Mouse (Mus musculus) E14TG2a.4 (cell line): ENCODE measurements at regions not wholly inside any gene's neighbourhood (a gene's known extent, or its start where the extent isn't known, plus 50 kb on each side); places are given as distances from the start of the nearest gene placed in this dataset.

Source experiments
- H3K27me3 ChIP-seq: 2 replicates; pipeline ENCODE4 v1.6.1; 2014; ENCODE audit warnings: low read length, control low read depth; ENCODE audit not compliant: insufficient read depth
- H3K36me3 ChIP-seq: 2 replicates; pipeline ENCODE4 v1.6.1; 2014; ENCODE audit warnings: low read length, control low read depth; ENCODE audit not compliant: insufficient read depth
- H3K4me1 ChIP-seq: replicated peaks from 2 replicates; pipeline ENCODE4 v1.6.1; 2014; ENCODE audit warnings: low read depth, low read length, control low read depth
- H3K4me3 ChIP-seq: replicated peaks from 2 replicates; pipeline ENCODE4 v1.5.1; 2014; ENCODE audit warnings: mild to moderate bottlenecking, low read length
- H3K9me3 ChIP-seq: 2 replicates; pipeline ENCODE4 v1.6.1; 2014; ENCODE audit warnings: low read length, control low read depth
- CTCF ChIP-seq: conservative IDR thresholded peaks from 2 replicates; pipeline ENCODE4 v1.5.1; 2014; ENCODE audit warnings: low read length
- NANOG ChIP-seq: IDR thresholded peaks from 2 replicates; pipeline ENCODE4 v1.6.1; 2014; ENCODE audit warnings: borderline replicate concordance, low read length, mixed read lengths
- POU5F1 ChIP-seq: IDR thresholded peaks from 2 replicates; pipeline ENCODE4 v1.6.1; 2014; ENCODE audit warnings: low read length, borderline replicate concordance

- H3K4me3 ChIP-seq = no peak overlapping the region
These were observed 302.3 kb downstream of the Mroh4 start for GRCm38 (mm10) chr15:74333846-74334245.

GRCm38 (mm10) chr15:74330131-74330530 lies 306.0 kb downstream of the Mroh4 start:
- TF ChIP-seq NANOG = no peak
- TF ChIP-seq POU5F1 = no peak
- no peak for TF ChIP-seq CTCF
- Histone ChIP-seq H3K36me3 (no peaks in the 10 kb centered on the region), H3K4me1 (peaks cover 28% of the 10 kb centered on the region), H3K9me3 (no peaks in the 10 kb centered on the region), H3K27me3 (peaks cover 11% of the 10 kb centered on the region), H3K4me3 (no peak overlapping the region)

More at GRCm38 (mm10) chr15:74333846-74334245, 302.3 kb downstream of the Mroh4 start:
- H3K4me1 ChIP-seq = no peaks in the 10 kb centered on the region
- H3K36me3 ChIP-seq = no peaks in the 10 kb centered on the region
- H3K27me3 ChIP-seq = peaks cover 9% of the 10 kb centered on the region
- H3K9me3 ChIP-seq = peaks cover 9% of the 10 kb centered on the region; the same call in 1 of the 2 replicates
- TF ChIP-seq CTCF = no peak

GRCm38 (mm10) chr15:74329221-74329620 lies 306.9 kb downstream of the Mroh4 start:
- no peaks in the 10 kb centered on the region for H3K9me3 ChIP-seq
- TF ChIP-seq CTCF (no peak), NANOG (no peak), POU5F1 (no peak)

GRCm38 (mm10) chr15:74326661-74327060 lies 309.5 kb downstream of the Mroh4 start:
- peaks cover 11% of the 10 kb centered on the region for H3K27me3 ChIP-seq
- H3K4me1 ChIP-seq = peaks cover 51% of the 10 kb centered on the region
- H3K4me3 ChIP-seq = no peak overlapping the region
- TF ChIP-seq NANOG = no peak
- TF ChIP-seq POU5F1 = no peak
- TF ChIP-seq CTCF = no peak
- no peaks in the 10 kb centered on the region for H3K36me3 ChIP-seq
- H3K9me3 ChIP-seq = no peaks in the 10 kb centered on the region

More at GRCm38 (mm10) chr15:74329221-74329620, 306.9 kb downstream of the Mroh4 start:
- H3K27me3 ChIP-seq = peaks cover 11% of the 10 kb centered on the region
- H3K4me1 ChIP-seq = peaks cover 35% of the 10 kb centered on the region
- no peak overlapping the region for H3K4me3 ChIP-seq
- no peaks in the 10 kb centered on the region for H3K36me3 ChIP-seq

GRCm38 (mm10) chr15:74325543-74325942 lies 310.6 kb downstream of the Mroh4 start:
- no peaks in the 10 kb centered on the region for H3K9me3 ChIP-seq
- H3K27me3 ChIP-seq = peaks cover 13% of the 10 kb centered on the region
- H3K36me3 ChIP-seq = no peaks in the 10 kb centered on the region
- no peak overlapping the region for H3K4me3 ChIP-seq
- TF ChIP-seq NANOG (no peak), POU5F1 (no peak), CTCF (no peak)
- H3K4me1 ChIP-seq = peaks cover 62% of the 10 kb centered on the region

GRCm38 (mm10) chr15:74319407-74319806 lies 316.7 kb downstream of the Mroh4 start:
- Histone ChIP-seq H3K4me3 (no peak overlapping the region), H3K4me1 (peaks cover 29% of the 10 kb centered on the region), H3K27me3 (peaks cover 2% of the 10 kb centered on the region; the same call in 1 of the 2 replicates), H3K36me3 (no peaks in the 10 kb centered on the region), H3K9me3 (no peaks in the 10 kb centered on the region)
- TF ChIP-seq NANOG = no peak
- TF ChIP-seq CTCF = no peak
- no peak for TF ChIP-seq POU5F1

- H3K27me3 ChIP-seq = peaks cover 2% of the 10 kb centered on the region; the same call in 1 of the 2 replicates
- peaks cover 21% of the 10 kb centered on the region for H3K4me1 ChIP-seq
- H3K36me3 ChIP-seq = no peaks in the 10 kb centered on the region
- no peaks in the 10 kb centered on the region for H3K9me3 ChIP-seq
- no peak overlapping the region for H3K4me3 ChIP-seq
- TF ChIP-seq NANOG = no peak
- no peak for TF ChIP-seq CTCF
- no peak for TF ChIP-seq POU5F1
These were observed 317.7 kb downstream of the Mroh4 start for GRCm38 (mm10) chr15:74318422-74318841.

GRCm38 (mm10) chr15:74311082-74311481 lies 325.1 kb downstream of the Mroh4 start:
- TF ChIP-seq NANOG (no peak), CTCF (no peak), POU5F1 (no peak)
- Histone ChIP-seq H3K27me3 (no peaks in the 10 kb centered on the region), H3K9me3 (no peaks in the 10 kb centered on the region), H3K4me3 (no peak overlapping the region), H3K36me3 (no peaks in the 10 kb centered on the region), H3K4me1 (no peaks in the 10 kb centered on the region)

GRCm38 (mm10) chr15:74306543-74306942 lies 329.6 kb downstream of the Mroh4 start:
- peaks cover 10% of the 10 kb centered on the region; the same call in 1 of the 2 replicates for H3K27me3 ChIP-seq
- no peaks in the 10 kb centered on the region for H3K4me1 ChIP-seq
- TF ChIP-seq NANOG = no peak
- TF ChIP-seq CTCF = no peak
- no peak for TF ChIP-seq POU5F1
- H3K36me3 ChIP-seq = no peaks in the 10 kb centered on the region
- no peaks in the 10 kb centered on the region for H3K9me3 ChIP-seq
- H3K4me3 ChIP-seq = no peak overlapping the region
